Mouse (Mus musculus) adrenal gland, adult 2 months (tissue): ENCODE results near the gene Nrp2. TPM values are rescaled to one million over a fixed set of nuclear protein-coding genes. Genes with fewer than 3 reads are reported as not detected.

Experiments used
- DNase-seq: peaks from one replicate; pipeline ENCODE4 v3.0.0; 2021
- polyA plus RNA-seq: library from polyadenylated mRNA; depleted of rRNA; stranded (reverse); fragments of >200 nt; gene quantifications from 2 replicates; pipeline ENCODE4 v1.2.3, GENCODE M21; 2012
- total RNA-seq, 2 experiments: library from RNA; stranded (reverse); gene quantifications; 2 replicates each; pipeline ENCODE4 v1.2.3; 2021

The Nrp2 gene
- total and polyA plus RNA-seq, 3 experiments: 16.6 to 46.3 (median 32.1) TPM

- no peak for DNase-seq
These were observed 20.8 kb downstream of the Nrp2 start for GRCm38 (mm10) chr1:62723891-62724290.

- peak; percentile 73 for DNase-seq
These were observed 21.5 kb downstream of the Nrp2 start for GRCm38 (mm10) chr1:62724461-62725021.

- peak; percentile 86 for DNase-seq
These were observed 22.1 kb downstream of the Nrp2 start for GRCm38 (mm10) chr1:62725032-62725678.

GRCm38 (mm10) chr1:62727191-62727590, 24.1 kb downstream of the Nrp2 start:
- no peak for DNase-seq

GRCm38 (mm10) chr1:62728421-62728820, 25.3 kb downstream of the Nrp2 start:
- no peak for DNase-seq

GRCm38 (mm10) chr1:62728926-62729325, 25.8 kb downstream of the Nrp2 start:
- DNase-seq: no peak

- DNase-seq: no peak
These were observed 26.5 kb downstream of the Nrp2 start for GRCm38 (mm10) chr1:62729345-62730150.

- DNase-seq: no peak
These were observed 29.0 kb downstream of the Nrp2 start for GRCm38 (mm10) chr1:62732036-62732435.

- DNase-seq: no peak
These were observed 31.4 kb downstream of the Nrp2 start for GRCm38 (mm10) chr1:62734420-62734931.

GRCm38 (mm10) chr1:62734980-62735379, 31.9 kb downstream of the Nrp2 start:
- no peak for DNase-seq

GRCm38 (mm10) chr1:62735835-62736234, 32.8 kb downstream of the Nrp2 start:
- no peak for DNase-seq

- DNase-seq: no peak
These were observed 33.4 kb downstream of the Nrp2 start for GRCm38 (mm10) chr1:62736455-62737012.

- DNase-seq: no peak
These were observed 35.1 kb downstream of the Nrp2 start for GRCm38 (mm10) chr1:62738165-62738564.

- no peak for DNase-seq
These were observed 39.0 kb downstream of the Nrp2 start for GRCm38 (mm10) chr1:62742092-62742491.

GRCm38 (mm10) chr1:62743064-62743694, 40.1 kb downstream of the Nrp2 start:
- DNase-seq: no peak

- DNase-seq: no peak
These were observed 42.8 kb downstream of the Nrp2 start for GRCm38 (mm10) chr1:62745889-62746288.

- peak; percentile 56 for DNase-seq
These were observed 44.5 kb downstream of the Nrp2 start for GRCm38 (mm10) chr1:62747421-62748111.

GRCm38 (mm10) chr1:62748361-62748760, 45.3 kb downstream of the Nrp2 start:
- no peak for DNase-seq

- no peak for DNase-seq
These were observed 46.6 kb downstream of the Nrp2 start for GRCm38 (mm10) chr1:62749716-62750115.

GRCm38 (mm10) chr1:62750408-62751008, 47.4 kb downstream of the Nrp2 start:
- no peak for DNase-seq
